Mouse (Mus musculus) limb, embryonic 10.5 days (tissue): ENCODE measurements around the gene Fam185a. TPM values are rescaled to one million over a fixed set of nuclear protein-coding genes. Genes with fewer than 3 reads are reported as not detected.

ENCODE experiments used
- DNase-seq: peaks from one replicate; pipeline ENCODE4 v3.0.0-alpha.2; 2017; ENCODE audit warnings: low spot score
- H3K27ac ChIP-seq: fragments of 300-500 bp; sonication (generic); 2 replicates; pipeline ENCODE4 v1.5.1; 2016; ENCODE audit warnings: mild to moderate bottlenecking
- H3K27me3 ChIP-seq: fragments of 300-500 bp; sonication (generic); 2 replicates; pipeline ENCODE4 v1.6.1; 2016; ENCODE audit warnings: low read depth, mild to moderate bottlenecking; ENCODE audit not compliant: poor library complexity, severe bottlenecking
- H3K36me3 ChIP-seq: fragments of 300-500 bp; sonication (generic); 2 replicates; pipeline ENCODE4 v1.6.1; 2016; ENCODE audit warnings: mild to moderate bottlenecking, moderate library complexity
- H3K4me1 ChIP-seq: fragments of 300-500 bp; sonication (generic); 2 replicates; pipeline ENCODE4 v1.6.1; 2016
- H3K4me3 ChIP-seq: fragments of 300-500 bp; sonication (generic); 2 replicates; pipeline ENCODE4 v1.5.1; 2016; ENCODE audit warnings: mild to moderate bottlenecking, moderate library complexity
- H3K9me3 ChIP-seq: fragments of 300-500 bp; sonication (generic); replicated peaks from 2 replicates; pipeline ENCODE4 v1.6.1; 2016; ENCODE audit warnings: mild to moderate bottlenecking
- WGBS: fragments of 180-500 bp; shearing (Covaris S2); methylation state at CpG from one replicate; pipeline ENCODE4 v1.1.7; 2016; 5-methylcytosine and 5-hydroxymethylcytosine counted together
- polyA plus RNA-seq: library from polyadenylated mRNA; unstranded; fragments of >200 nt; fragmentation: Nextera tagmentation; extraction: Ambion mirVana; gene quantifications from 2 replicates; pipeline ENCODE4 v1.2.1, GENCODE M21; 2016

Gene Fam185a
- polyA plus RNA-seq, 1 experiment from 2014 or later, result 6.9 TPM

GRCm38 (mm10) chr5:21438428-21438827 lies 13.7 kb downstream of the Fam185a start:
- Histone ChIP-seq H3K27me3 (no peaks in the 10 kb centered on the region), H3K36me3 (peaks cover 5% of the 10 kb centered on the region; the same call in 1 of the 2 replicates), H3K27ac (no peak overlapping the region), H3K9me3 (no peaks in the 10 kb centered on the region), H3K4me1 (no peaks in the 10 kb centered on the region), H3K4me3 (no peak overlapping the region)
- DNase-seq, result no peak
- 93% methylated on average over 9 of the region's 9 CpGs for WGBS

GRCm38 (mm10) chr5:21439446-21440110 lies 14.8 kb downstream of the Fam185a start:
- no peak for DNase-seq
- WGBS, result 95% methylated on average over 7 of the region's 7 CpGs
- no peaks in the 10 kb centered on the region for H3K27me3 ChIP-seq

GRCm38 (mm10) chr5:21440833-21441530 lies 16.2 kb downstream of the Fam185a start:
- H3K9me3 ChIP-seq, result no peaks in the 10 kb centered on the region
- no peaks in the 10 kb centered on the region for H3K4me1 ChIP-seq
- no peak for DNase-seq
- 89% methylated on average over 8 of the region's 8 CpGs for WGBS
- no peak overlapping the region for H3K27ac ChIP-seq
- H3K36me3 ChIP-seq, result peaks cover 5% of the 10 kb centered on the region; the same call in 1 of the 2 replicates
- no peaks in the 10 kb centered on the region for H3K27me3 ChIP-seq
- no peak overlapping the region for H3K4me3 ChIP-seq

More at GRCm38 (mm10) chr5:21439446-21440110, 14.8 kb downstream of the Fam185a start:
- no peaks in the 10 kb centered on the region for H3K9me3 ChIP-seq
- no peak overlapping the region for H3K27ac ChIP-seq
- no peaks in the 10 kb centered on the region for H3K4me1 ChIP-seq
- H3K4me3 ChIP-seq, result no peak overlapping the region
- peaks cover 5% of the 10 kb centered on the region; the same call in 1 of the 2 replicates for H3K36me3 ChIP-seq

GRCm38 (mm10) chr5:21467387-21467786 lies 42.6 kb downstream of the Fam185a start:
- WGBS, result 82% methylated on average over 7 of the region's 7 CpGs
- Histone ChIP-seq H3K9me3 (no peaks in the 10 kb centered on the region), H3K36me3 (0 out of 2 replicates have a peak, but pooled peaks cover 2% of the 10 kb centered on the region), H3K4me3 (no peak overlapping the region), H3K27ac (no peak overlapping the region), H3K27me3 (no peaks in the 10 kb centered on the region), H3K4me1 (no peaks in the 10 kb centered on the region)
- DNase-seq, result no peak

GRCm38 (mm10) chr5:21468100-21468499 lies 43.3 kb downstream of the Fam185a start:
- H3K27me3 ChIP-seq, result no peaks in the 10 kb centered on the region
- DNase-seq, result no peak
- WGBS, result 95% methylated on average over 12 of the region's 12 CpGs
- H3K9me3 ChIP-seq, result no peaks in the 10 kb centered on the region
- no peak overlapping the region for H3K27ac ChIP-seq
- H3K36me3 ChIP-seq, result 0 out of 2 replicates have a peak, but pooled peaks cover 2% of the 10 kb centered on the region
- H3K4me1 ChIP-seq, result no peaks in the 10 kb centered on the region
- no peak overlapping the region for H3K4me3 ChIP-seq

GRCm38 (mm10) chr5:21478428-21478827 lies 53.7 kb downstream of the Fam185a start:
- Histone ChIP-seq H3K27ac (no peak overlapping the region), H3K9me3 (no peaks in the 10 kb centered on the region), H3K4me1 (peaks cover 11% of the 10 kb centered on the region; the same call in 1 of the 2 replicates), H3K4me3 (no peak overlapping the region), H3K36me3 (no peaks in the 10 kb centered on the region), H3K27me3 (no peaks in the 10 kb centered on the region)
- no peak for DNase-seq
- 96% methylated on average over 5 of the region's 5 CpGs for WGBS

GRCm38 (mm10) chr5:21479746-21480145 lies 55.0 kb downstream of the Fam185a start:
- H3K4me3 ChIP-seq, result no peak overlapping the region
- no peaks in the 10 kb centered on the region for H3K27me3 ChIP-seq
- no peaks in the 10 kb centered on the region for H3K36me3 ChIP-seq
- DNase-seq, result no peak
- WGBS, result 89% methylated on average over 5 of the region's 5 CpGs
- H3K4me1 ChIP-seq, result peaks cover 12% of the 10 kb centered on the region; the same call in 1 of the 2 replicates
- no peak overlapping the region for H3K27ac ChIP-seq
- H3K9me3 ChIP-seq, result no peaks in the 10 kb centered on the region

GRCm38 (mm10) chr5:21481521-21481920 lies 56.8 kb downstream of the Fam185a start:
- Histone ChIP-seq H3K4me3 (no peak overlapping the region), H3K36me3 (no peaks in the 10 kb centered on the region), H3K27me3 (no peaks in the 10 kb centered on the region), H3K27ac (no peak overlapping the region), H3K9me3 (no peaks in the 10 kb centered on the region), H3K4me1 (peaks cover 12% of the 10 kb centered on the region; the same call in 1 of the 2 replicates)
- WGBS, result 91% methylated on average over 6 of the region's 6 CpGs
- no peak for DNase-seq

GRCm38 (mm10) chr5:21482446-21483222 lies 57.9 kb downstream of the Fam185a start:
- Histone ChIP-seq H3K4me3 (no peak overlapping the region), H3K4me1 (peaks cover 12% of the 10 kb centered on the region; the same call in 1 of the 2 replicates), H3K27me3 (no peaks in the 10 kb centered on the region), H3K36me3 (no peaks in the 10 kb centered on the region), H3K9me3 (no peaks in the 10 kb centered on the region), H3K27ac (peak overlapping the region; percentile 50)
- DNase-seq, result no peak
- WGBS, result 73% methylated on average over 11 of the region's 11 CpGs

- Histone ChIP-seq H3K4me1 (peaks cover 12% of the 10 kb centered on the region; the same call in 1 of the 2 replicates), H3K9me3 (no peaks in the 10 kb centered on the region), H3K4me3 (no peak overlapping the region), H3K36me3 (no peaks in the 10 kb centered on the region), H3K27me3 (no peaks in the 10 kb centered on the region), H3K27ac (no peak overlapping the region)
- no peak for DNase-seq
- WGBS, result 79% methylated on average over 8 of the region's 8 CpGs
These were observed 58.5 kb downstream of the Fam185a start for GRCm38 (mm10) chr5:21483275-21483674.

- 93% methylated on average over 8 of the region's 8 CpGs for WGBS
- Histone ChIP-seq H3K4me1 (peaks cover 23% of the 10 kb centered on the region), H3K4me3 (no peak overlapping the region), H3K27me3 (no peaks in the 10 kb centered on the region), H3K9me3 (no peaks in the 10 kb centered on the region), H3K36me3 (no peaks in the 10 kb centered on the region), H3K27ac (no peak overlapping the region)
- DNase-seq, result no peak
These were observed 60.6 kb downstream of the Fam185a start for GRCm38 (mm10) chr5:21485197-21485829.

- no peaks in the 10 kb centered on the region for H3K27me3 ChIP-seq
These were observed 62.0 kb downstream of the Fam185a start for GRCm38 (mm10) chr5:21486798-21487197.

More at GRCm38 (mm10) chr5:21486798-21487197, 62.0 kb downstream of the Fam185a start:
- Histone ChIP-seq H3K9me3 (no peaks in the 10 kb centered on the region), H3K36me3 (no peaks in the 10 kb centered on the region), H3K4me1 (peaks cover 23% of the 10 kb centered on the region), H3K27ac (no peak overlapping the region), H3K4me3 (no peak overlapping the region)
- WGBS, result 88% methylated on average over 5 of the region's 5 CpGs
- DNase-seq, result no peak
